Mouse (Mus musculus) mature B cell (primary cell): ENCODE measurements around the gene Hist1h1d.
"Not testable (repeated sequence)": the region's sequence is repeated elsewhere in the genome, so short reads cannot be mapped to it uniquely, and the experiment has no call there.

Experiments used
- in situ Hi-C: fragments of 300-500 bp; cut with MboI; formaldehyde crosslinking; loops from 2 replicates; pipeline ENCODE4 v1.14.3; 2019

Gene Hist1h1d

GRCm38 (mm10) chr13:23543965-23544786, 8.9 kb upstream of the Hist1h1d start, which contains the start of gene Hist1h3f:
TSS of gene Hist1h3f (plus strand) at chr13:23544052.
- in situ Hi-C loops: no loop called here

GRCm38 (mm10) chr13:23544787-23545120, 8.3 kb upstream of the Hist1h1d start:
- in situ Hi-C loops: not testable (repeated sequence)

DNA sequence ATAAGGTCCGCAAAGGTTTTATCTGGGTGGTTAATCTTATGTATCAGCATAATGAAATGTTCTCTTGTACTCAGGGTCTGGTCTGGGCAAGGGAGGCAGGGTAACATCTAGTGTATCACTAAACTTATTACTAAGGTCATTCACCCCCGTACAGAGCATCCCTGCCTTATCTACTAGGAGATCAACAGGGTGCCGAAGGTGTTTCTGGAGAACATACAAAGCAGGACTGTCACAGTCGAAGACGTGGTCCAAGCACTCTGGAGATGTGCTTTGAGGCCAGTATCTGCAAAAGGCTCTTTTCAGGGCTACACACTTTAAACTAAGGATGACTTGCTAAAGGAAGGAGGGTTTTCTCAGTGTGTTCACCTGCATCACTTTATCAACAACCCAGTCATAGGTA, 6.4 kb upstream of the Hist1h1d start:
- in situ Hi-C loops: no loop called here

DNA sequence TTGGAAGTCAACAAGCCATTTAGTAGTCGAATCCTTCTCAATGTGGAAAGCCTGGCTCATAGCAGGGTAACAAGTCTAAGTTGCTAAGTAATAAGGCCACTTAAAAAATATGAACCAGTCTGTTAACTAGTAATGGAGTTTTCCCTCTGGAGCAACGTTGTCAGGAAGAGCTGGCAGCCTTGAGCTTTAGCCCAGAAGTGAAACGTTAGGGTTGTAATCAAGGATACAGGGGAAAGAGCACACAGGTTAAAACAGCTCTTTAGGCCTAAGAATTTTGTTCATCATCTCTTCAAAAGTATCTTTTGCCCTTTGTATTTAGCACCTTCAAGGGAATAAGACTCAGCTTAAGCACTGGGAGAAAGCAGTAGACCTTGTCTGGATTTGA, 2.3 kb upstream of the Hist1h1d start:
- in situ Hi-C loops: loop anchor here (10.0 kb wide), 2 partner anchors 194 to 1726 kb away; partner anchors contain the start of genes Hist1h2bb and Hist1h3c

- in situ Hi-C loops: loop anchor here (10.0 kb wide), 2 partner anchors 194 to 1726 kb away; partner anchors contain the start of genes Hist1h2bb and Hist1h3c
Measured at GRCm38 (mm10) chr13:23551146-23551834, 1.8 kb upstream of the Hist1h1d start, which contains the start of gene Hist1h4f. TSS of gene Hist1h4f (minus strand) at chr13:23551648.

DNA sequence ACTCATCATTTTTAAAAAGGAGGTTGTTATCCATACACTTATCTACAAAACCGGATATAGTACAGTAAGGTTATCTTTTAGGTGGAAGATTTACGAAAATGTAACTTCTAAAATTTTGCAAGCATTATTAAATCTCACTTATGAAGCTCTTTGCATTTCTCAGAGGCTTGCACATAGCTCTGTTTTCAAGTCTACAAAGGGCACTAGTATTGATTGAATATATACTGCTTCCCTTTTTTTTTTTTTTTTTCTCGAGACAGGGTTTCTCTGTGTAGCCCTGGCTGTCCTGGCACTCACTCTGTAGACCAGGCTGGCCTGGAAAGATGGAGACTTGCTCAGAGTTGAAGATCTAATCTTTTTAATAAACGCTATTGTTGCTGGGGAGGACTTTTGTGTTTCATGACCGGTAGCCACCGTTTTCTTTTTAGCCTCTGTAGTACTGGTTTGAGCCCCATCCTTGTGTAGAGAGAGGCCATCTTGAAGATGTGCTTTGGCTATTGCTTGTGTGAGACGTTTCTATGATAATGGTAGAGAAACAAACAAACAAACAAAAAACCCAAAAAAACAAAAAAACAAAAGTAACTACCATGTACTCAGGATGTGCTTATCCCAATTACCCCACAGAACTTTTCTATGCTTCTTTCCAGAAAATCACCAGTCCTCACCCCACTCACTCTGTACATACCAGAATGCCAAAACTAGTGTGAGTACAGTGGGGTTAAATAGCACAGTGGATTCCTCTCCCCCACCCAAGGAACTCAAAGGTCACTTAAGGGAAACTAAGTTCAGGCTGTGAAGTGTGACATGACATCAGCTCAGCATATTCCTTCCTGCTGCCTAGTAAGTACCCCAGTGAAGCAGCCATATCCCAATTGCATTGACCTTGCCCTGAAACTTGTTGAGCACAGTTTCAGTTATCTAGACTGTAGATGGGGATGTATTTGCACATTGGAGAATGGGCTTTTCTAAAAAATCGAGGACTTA, 839 bp upstream of the Hist1h1d start:
- in situ Hi-C loops: loop anchor here (10.0 kb wide), 2 partner anchors 193 to 1727 kb away; partner anchors contain the start of genes Hist1h2bb and Hist1h3c

GRCm38 (mm10) chr13:23554393-23554792, 1.3 kb downstream of the Hist1h1d start:
- in situ Hi-C loops: loop anchor here (10.0 kb wide), 2 partner anchors 190 to 1730 kb away; partner anchors contain the start of genes Hist1h2bb and Hist1h3c

- in situ Hi-C loops: loop anchor here (10.0 kb wide), 2 partner anchors 190 to 1730 kb away; partner anchors contain the start of genes Hist1h2bb and Hist1h3c
Measured at GRCm38 (mm10) chr13:23554925-23555838, 2.1 kb downstream of the Hist1h1d start.

- in situ Hi-C loops: loop anchor here (10.0 kb wide), 2 partner anchors 189 to 1731 kb away; partner anchors contain the start of genes Hist1h2bb and Hist1h3c
Measured at GRCm38 (mm10) chr13:23555839-23556416, 2.9 kb downstream of the Hist1h1d start.

DNA sequence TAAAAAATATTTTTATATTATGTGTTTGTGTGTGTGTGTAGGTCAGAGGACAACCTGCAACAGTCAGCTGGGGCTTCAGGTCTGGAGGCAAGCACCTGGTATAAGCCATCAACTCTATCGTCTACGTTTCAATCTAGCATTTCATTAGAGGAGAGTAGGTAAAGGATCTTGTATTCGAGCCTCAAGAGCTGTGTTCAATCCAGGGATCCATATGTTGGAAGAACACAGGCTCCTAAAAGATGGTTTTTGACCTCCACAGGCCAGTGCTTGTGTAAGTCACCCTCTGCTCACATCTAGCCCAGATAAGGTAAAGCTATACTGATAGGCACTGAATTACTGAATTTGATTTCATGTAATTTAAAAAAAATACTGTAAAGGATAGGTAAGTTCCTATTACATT, 3.8 kb downstream of the Hist1h1d start:
- in situ Hi-C loops: loop anchor here (10.0 kb wide), 2 partner anchors 188 to 1732 kb away; partner anchors contain the start of genes Hist1h2bb and Hist1h3c

GRCm38 (mm10) chr13:23560699-23561098, 7.6 kb downstream of the Hist1h1d start:
- in situ Hi-C loops: not testable (repeated sequence)

DNA sequence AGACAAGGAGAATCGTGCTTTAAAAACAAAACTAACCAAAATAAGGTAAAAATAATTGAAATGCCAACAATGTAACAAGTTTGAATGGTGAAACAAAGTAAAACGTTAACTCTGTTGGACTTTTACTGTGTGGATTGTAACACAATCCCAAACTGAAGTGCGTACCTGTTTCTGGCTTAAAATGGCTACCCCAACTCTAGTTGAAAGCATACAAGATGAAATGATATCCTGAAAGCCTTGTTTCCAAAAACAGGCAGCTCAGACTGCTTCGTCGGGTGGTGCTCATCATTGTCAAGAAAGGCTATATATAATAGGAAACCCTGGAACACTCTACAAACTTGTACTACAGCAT, 8.4 kb downstream of the Hist1h1d start:
- in situ Hi-C loops: not testable (repeated sequence)

- in situ Hi-C loops: not testable (repeated sequence)
Measured at GRCm38 (mm10) chr13:23561883-23562659, 9.0 kb downstream of the Hist1h1d start, which contains the start of gene Hist1h3e. TSS of gene Hist1h3e (minus strand) at chr13:23562369.

DNA sequence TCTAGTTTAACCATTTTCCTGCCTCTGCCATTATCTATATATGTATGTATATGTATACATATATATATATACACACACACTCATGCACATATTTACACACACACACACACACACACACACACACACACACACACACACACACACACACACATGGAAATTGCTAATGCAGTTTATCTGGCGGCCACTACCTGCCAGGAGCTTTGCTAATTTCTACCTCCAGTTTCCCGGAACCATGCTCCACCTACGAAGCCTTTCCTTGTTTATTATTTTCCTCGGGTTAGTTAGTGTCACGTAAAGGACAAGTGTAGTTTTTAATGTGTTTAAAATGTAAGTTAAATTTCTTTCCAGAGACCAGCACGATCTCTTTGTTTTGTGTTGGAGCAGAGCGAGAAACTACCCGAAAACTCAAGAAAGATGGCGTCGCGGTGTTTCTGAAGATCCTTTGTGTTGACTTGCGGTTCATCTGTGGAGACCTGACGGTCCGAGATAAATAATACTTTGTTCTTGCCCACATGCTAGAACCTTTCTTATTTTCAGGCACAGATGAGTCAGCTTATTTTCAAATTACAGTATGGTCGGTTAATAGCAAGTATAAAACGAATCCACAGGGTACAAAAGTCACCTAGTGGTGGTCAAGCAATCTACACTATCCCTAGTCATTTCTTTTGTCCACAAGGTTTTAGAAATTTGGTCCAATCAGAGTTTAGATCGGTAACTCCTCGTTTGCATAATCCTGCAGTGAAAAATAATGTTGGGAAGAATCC, 9.8 kb downstream of the Hist1h1d start:
- in situ Hi-C loops: no loop called here

DNA sequence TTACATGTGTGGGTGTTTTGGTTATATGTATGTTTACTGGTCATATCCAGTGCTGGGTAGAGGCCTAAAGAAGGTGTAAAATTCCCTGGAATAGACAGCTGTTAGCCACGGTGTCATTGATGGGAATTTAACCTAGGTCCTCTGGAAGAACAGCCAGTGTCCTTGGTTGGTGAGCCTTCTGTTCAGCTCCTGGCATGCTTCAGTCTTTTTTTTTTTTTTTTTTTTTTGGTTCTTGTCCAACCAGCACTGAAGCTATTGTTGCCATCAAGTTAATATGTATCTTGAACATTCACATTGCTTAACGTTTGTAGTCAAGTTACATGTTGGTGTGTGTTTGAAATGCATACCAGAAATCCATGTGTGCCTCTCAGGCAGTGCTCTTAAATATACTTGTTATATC, 11.4 kb downstream of the Hist1h1d start:
- in situ Hi-C loops: no loop called here

GRCm38 (mm10) chr13:23570261-23571021, 17.4 kb downstream of the Hist1h1d start:
- in situ Hi-C loops: not testable (repeated sequence)

GRCm38 (mm10) chr13:23571022-23571503, 18.0 kb downstream of the Hist1h1d start, which contains the start of the genes Hist1h2ae and Hist1h2bg:
TSS of gene Hist1h2ae (minus strand) at chr13:23571220.
TSS of gene Hist1h2bg (plus strand) at chr13:23571396.
- in situ Hi-C loops: no loop called here
